Mouse (Mus musculus): Measurements from ENCODE around the gene Prpf4. TPM values are rescaled to one million over a fixed set of nuclear protein-coding genes. Genes with fewer than 3 reads are reported as not detected.

Prpf4 gene
- polyA plus RNA-seq, 1 experiment = 14.1 TPM

DNA sequence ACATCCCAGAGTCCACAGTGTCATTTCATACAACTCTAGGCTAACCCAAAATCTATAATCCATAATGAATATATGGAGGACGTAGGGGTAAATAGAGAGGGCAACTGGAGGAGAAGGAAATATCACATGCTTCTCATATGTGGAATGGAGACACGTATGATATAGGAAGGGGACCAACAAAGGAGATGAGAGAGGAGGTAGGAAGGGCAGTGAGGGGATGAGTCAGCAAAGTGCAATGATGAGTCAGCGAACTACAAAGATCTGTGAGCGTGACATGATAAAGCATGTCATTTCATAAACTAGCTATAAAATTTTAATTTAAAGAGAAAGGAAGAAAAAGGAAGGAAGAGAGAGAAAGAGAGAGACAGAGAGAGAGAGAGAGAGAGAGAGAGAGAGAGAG, 22.9 kb downstream of the Prpf4 start:
- TF ChIP-seq POLR2A (IDR thresholded peaks at IDR 0.05; ENCODE audit: low read depth, low read length) = no peak
- TF ChIP-seq CTCF (IDR thresholded peaks at IDR 0.05; ENCODE audit: borderline replicate concordance, insufficient read depth, low read length) = no peak
- Histone ChIP-seq H3K27ac (ENCODE audit: insufficient read depth, low read length) (no peak overlapping the region), H3K4me1 (ENCODE audit: control insufficient read depth, insufficient read depth, low read length) (no peaks in the 10 kb centered on the region; the same call in 1 of the 2 replicates), H3K4me3 (ENCODE audit: insufficient read depth, low read length) (no peak overlapping the region)

GRCm38 (mm10) chr4:62433939-62434870, 25.6 kb downstream of the Prpf4 start:
- Histone ChIP-seq H3K27ac (ENCODE audit: insufficient read depth, low read length) (no peak overlapping the region), H3K4me1 (ENCODE audit: control insufficient read depth, insufficient read depth, low read length) (no peaks in the 10 kb centered on the region; the same call in 1 of the 2 replicates), H3K4me3 (ENCODE audit: insufficient read depth, low read length) (no peak overlapping the region)
- TF ChIP-seq POLR2A (IDR thresholded peaks at IDR 0.05; ENCODE audit: low read depth, low read length) (no peak), CTCF (IDR thresholded peaks at IDR 0.05; ENCODE audit: borderline replicate concordance, insufficient read depth, low read length) (no peak)

DNA sequence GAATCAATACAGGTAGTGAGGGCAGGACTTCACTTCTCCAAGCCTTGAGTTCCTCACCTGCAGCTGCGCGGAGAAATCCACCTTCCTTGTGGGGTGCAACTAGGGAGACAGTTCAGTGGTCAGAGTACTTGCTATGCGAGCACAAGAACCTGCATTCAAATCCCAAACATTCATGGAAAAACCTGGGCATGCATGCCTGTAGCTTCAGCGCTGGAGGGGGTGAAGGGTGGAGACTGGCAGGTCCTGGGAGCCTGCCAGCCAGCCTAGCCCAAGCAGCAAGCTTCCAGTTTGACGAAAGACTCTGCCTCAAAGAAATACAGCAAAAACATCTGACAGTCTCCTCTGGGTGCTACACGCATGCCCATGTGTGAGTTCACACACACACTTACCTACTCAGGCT, 26.5 kb downstream of the Prpf4 start, which contains the start of gene Rnf183:
Gene Rnf183 (minus strand): TSS at position 172 of the 400 bp plus-strand sequence.
- Histone ChIP-seq H3K4me1 (ENCODE audit: control insufficient read depth, insufficient read depth, low read length) (no peaks in the 10 kb centered on the region; the same call in 1 of the 2 replicates), H3K27ac (ENCODE audit: insufficient read depth, low read length) (no peak within 1 kb of the TSS), H3K4me3 (ENCODE audit: insufficient read depth, low read length) (no peak within 1 kb of the TSS)
- TF ChIP-seq POLR2A (IDR thresholded peaks at IDR 0.05; ENCODE audit: low read depth, low read length) (no peak), CTCF (IDR thresholded peaks at IDR 0.05; ENCODE audit: borderline replicate concordance, insufficient read depth, low read length) (no peak)

GRCm38 (mm10) chr4:62437256-62437778, 28.7 kb downstream of the Prpf4 start:
- TF ChIP-seq CTCF (IDR thresholded peaks at IDR 0.05; ENCODE audit: borderline replicate concordance, insufficient read depth, low read length) (no peak), POLR2A (IDR thresholded peaks at IDR 0.05; ENCODE audit: low read depth, low read length) (no peak)
- Histone ChIP-seq H3K4me3 (ENCODE audit: insufficient read depth, low read length) (no peak overlapping the region), H3K4me1 (ENCODE audit: control insufficient read depth, insufficient read depth, low read length) (peaks cover 3% of the 10 kb centered on the region), H3K27ac (ENCODE audit: insufficient read depth, low read length) (no peak overlapping the region)

DNA sequence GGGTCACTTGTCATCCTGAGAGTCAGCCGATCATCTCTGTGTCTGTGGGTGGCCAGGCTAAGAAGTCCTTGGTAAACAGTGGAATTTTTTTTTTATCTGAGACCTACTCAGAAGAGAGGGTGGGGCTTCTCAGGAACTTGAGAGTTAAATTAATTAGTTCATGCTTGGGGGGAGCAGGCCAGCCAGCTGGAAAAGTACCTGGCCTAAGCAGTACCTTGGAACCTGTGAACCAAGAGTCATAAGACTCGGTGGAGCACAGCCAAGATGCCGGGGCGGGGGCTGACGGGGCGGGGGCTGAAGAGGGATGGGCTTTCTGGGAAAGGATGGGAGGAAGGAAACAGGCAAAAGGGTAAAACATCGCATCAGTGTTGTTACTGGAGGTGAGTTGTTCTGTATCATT, 29.3 kb downstream of the Prpf4 start:
- Histone ChIP-seq H3K4me1 (ENCODE audit: control insufficient read depth, insufficient read depth, low read length) (peaks cover 3% of the 10 kb centered on the region), H3K27ac (ENCODE audit: insufficient read depth, low read length) (no peak overlapping the region), H3K4me3 (ENCODE audit: insufficient read depth, low read length) (no peak overlapping the region)
- TF ChIP-seq POLR2A (IDR thresholded peaks at IDR 0.05; ENCODE audit: low read depth, low read length) (no peak), CTCF (IDR thresholded peaks at IDR 0.05; ENCODE audit: borderline replicate concordance, insufficient read depth, low read length) (no peak)

DNA sequence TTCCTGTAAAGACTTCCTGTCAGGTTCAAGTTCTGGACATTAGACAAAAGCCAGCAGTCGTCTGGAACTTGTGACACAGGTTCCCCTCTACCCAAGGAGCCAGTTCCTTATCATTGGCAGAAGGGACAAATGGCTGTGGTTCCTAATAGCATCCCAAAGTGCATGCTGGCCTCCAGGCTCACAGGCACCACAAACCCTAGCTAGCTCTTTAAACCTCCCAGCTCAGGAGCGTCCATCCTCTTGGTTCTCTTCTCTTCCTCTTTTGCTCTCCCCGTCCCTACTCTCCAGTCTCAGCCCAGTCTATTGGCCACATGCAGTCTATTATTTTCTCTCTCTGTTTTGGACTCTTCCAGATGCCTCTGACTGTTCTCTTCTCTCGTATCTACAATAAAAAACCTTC, 31.2 kb downstream of the Prpf4 start:
- TF ChIP-seq CTCF (IDR thresholded peaks at IDR 0.05; ENCODE audit: borderline replicate concordance, insufficient read depth, low read length) (no peak), POLR2A (IDR thresholded peaks at IDR 0.05; ENCODE audit: low read depth, low read length) (no peak)
- peaks cover 3% of the 10 kb centered on the region for H3K4me1 ChIP-seq (ENCODE audit: control insufficient read depth, insufficient read depth, low read length)
- no peak overlapping the region for H3K27ac ChIP-seq (ENCODE audit: insufficient read depth, low read length)
- H3K4me3 ChIP-seq (ENCODE audit: insufficient read depth, low read length) = no peak overlapping the region

DNA sequence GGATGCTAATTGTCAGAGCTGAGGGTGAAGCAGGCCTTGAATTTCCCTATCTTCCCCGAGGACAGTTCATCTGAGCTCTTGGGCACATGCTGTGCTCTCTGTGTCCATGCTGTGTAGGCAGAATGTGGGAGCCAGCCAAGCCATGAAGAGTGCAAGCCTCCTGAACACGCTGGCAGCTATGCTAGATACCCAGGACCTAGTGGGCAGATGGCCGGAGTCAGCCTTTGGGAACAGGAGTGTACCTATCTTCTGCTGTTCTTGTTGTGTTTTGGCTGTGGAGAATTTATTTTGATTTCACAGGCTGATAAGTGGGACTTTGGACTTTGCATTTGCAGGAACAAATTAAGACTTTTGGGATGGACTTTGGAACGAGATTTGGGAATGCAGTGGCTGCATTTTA, 31.9 kb downstream of the Prpf4 start:
- H3K27ac ChIP-seq (ENCODE audit: insufficient read depth, low read length) = no peak overlapping the region
- H3K4me1 ChIP-seq (ENCODE audit: control insufficient read depth, insufficient read depth, low read length) = peaks cover 3% of the 10 kb centered on the region
- TF ChIP-seq CTCF (IDR thresholded peaks at IDR 0.05; ENCODE audit: borderline replicate concordance, insufficient read depth, low read length) = no peak
- no peak for TF ChIP-seq POLR2A (IDR thresholded peaks at IDR 0.05; ENCODE audit: low read depth, low read length)
- no peak overlapping the region for H3K4me3 ChIP-seq (ENCODE audit: insufficient read depth, low read length)

DNA sequence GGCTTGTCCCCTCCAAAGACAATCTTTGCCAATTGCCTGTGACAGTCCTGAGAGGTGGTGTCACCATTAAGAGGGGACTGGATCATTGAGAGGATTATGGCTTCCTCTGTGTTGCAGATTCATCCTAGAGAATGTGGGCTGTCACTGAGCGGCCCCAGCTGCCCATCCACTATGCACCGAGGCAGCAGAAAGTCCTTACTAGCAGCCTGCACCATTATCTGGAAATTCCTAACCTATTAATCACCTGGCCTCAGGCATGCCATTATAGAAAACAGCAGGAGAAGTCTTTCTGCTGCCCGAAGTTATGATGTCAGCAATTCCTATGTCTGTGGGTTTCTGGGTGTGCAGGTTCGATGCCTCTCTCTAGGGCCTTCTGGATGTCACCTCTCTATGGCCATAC, 32.4 kb downstream of the Prpf4 start:
- TF ChIP-seq CTCF (IDR thresholded peaks at IDR 0.05; ENCODE audit: borderline replicate concordance, insufficient read depth, low read length) (no peak), POLR2A (IDR thresholded peaks at IDR 0.05; ENCODE audit: low read depth, low read length) (no peak)
- peaks cover 3% of the 10 kb centered on the region for H3K4me1 ChIP-seq (ENCODE audit: control insufficient read depth, insufficient read depth, low read length)
- no peak overlapping the region for H3K4me3 ChIP-seq (ENCODE audit: insufficient read depth, low read length)
- H3K27ac ChIP-seq (ENCODE audit: insufficient read depth, low read length) = no peak overlapping the region

- Histone ChIP-seq H3K4me1 (ENCODE audit: control insufficient read depth, insufficient read depth, low read length) (no peaks in the 10 kb centered on the region), H3K4me3 (ENCODE audit: insufficient read depth, low read length) (no peak overlapping the region), H3K27ac (ENCODE audit: insufficient read depth, low read length) (no peak overlapping the region)
- TF ChIP-seq POLR2A (IDR thresholded peaks at IDR 0.05; ENCODE audit: low read depth, low read length) (no peak), CTCF (IDR thresholded peaks at IDR 0.05; ENCODE audit: borderline replicate concordance, insufficient read depth, low read length) (peak; percentile 4; the same call in 1 of the 2 replicates)
Measured at GRCm38 (mm10) chr4:62454995-62455394, 46.4 kb downstream of the Prpf4 start.

GRCm38 (mm10) chr4:62459081-62459480, 50.5 kb downstream of the Prpf4 start:
- no peak for TF ChIP-seq POLR2A (IDR thresholded peaks at IDR 0.05; ENCODE audit: low read depth, low read length)
- no peak for TF ChIP-seq CTCF (IDR thresholded peaks at IDR 0.05; ENCODE audit: borderline replicate concordance, insufficient read depth, low read length)

More at GRCm38 (mm10) chr4:62459081-62459480, 50.5 kb downstream of the Prpf4 start:
- Histone ChIP-seq H3K27ac (ENCODE audit: insufficient read depth, low read length) (no peak overlapping the region), H3K4me1 (ENCODE audit: control insufficient read depth, insufficient read depth, low read length) (no peaks in the 10 kb centered on the region), H3K4me3 (ENCODE audit: insufficient read depth, low read length) (no peak overlapping the region)

All from embryonic fibroblast, embryonic 13.5 days (primary cell).